Mouse (Mus musculus): ENCODE results near the gene Cfap54.

- TF ChIP-seq POLR2A (IDR thresholded peaks at IDR 0.05; ENCODE audit: low read depth, low read length) (no peak), CTCF (IDR thresholded peaks at IDR 0.05; ENCODE audit: borderline replicate concordance, insufficient read depth, low read length) (no peak)
Observed at GRCm38 (mm10) chr10:93064973-93065372, 16.4 kb downstream of the Cfap54 start.
